In the genomic region with DNA sequence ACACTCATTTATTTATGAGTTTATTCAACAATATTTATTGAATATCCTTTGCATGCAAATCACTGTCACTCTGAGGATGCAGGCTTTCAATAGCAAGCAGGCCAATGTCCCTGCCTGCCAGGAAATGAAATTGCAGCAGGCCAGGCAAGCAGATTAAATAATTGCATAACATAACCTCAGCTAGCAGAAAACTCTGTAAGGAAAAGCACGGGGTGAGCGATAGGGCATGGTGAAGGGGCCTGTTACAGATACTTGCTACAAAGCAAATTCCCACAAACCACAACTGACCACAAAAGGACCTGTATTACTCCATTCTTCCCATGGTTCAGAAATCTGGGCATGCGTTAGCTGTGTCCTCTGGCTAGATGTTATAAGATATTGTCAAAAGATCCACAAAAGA, we compare ENCODE assay signal across 17 mouse cellular contexts.
"Had no signal": no experiment of that assay in that cellular context is flagged by ENCODE, and none has a peak within 500 bp of the region (broad histone marks: within the 10 kb centered on the region; RNA-seq: fewer than 3 reads in every experiment).

No protein-coding gene starts in this region.

- ATAC-seq: midbrain, embryonic 13.5 days had no signal

- H3K4me1 ChIP-seq: kidney, embryonic 15.5 days; limb, embryonic 15.5 days; liver, embryonic 13.5 days; megakaryocyte, embryonic 14.5 days; midbrain, embryonic 10.5 days; midbrain, embryonic 13.5 days; neural tube, embryonic 13.5 days had no signal

- DNase-seq: kidney, adult 8-10 months; kidney, postnatal 10 days; kidney, postnatal 36 days; layer of hippocampus, postnatal 36 days; left cerebral cortex, postnatal 4 days; liver, embryonic 13.5 days; lung, adult 2 months; thymus, adult 18-20 months; thymus, postnatal 36 days had no signal

- H3K36me3 ChIP-seq: kidney, embryonic 15.5 days; limb, embryonic 12.5 days; limb, embryonic 15.5 days; liver, embryonic 13.5 days; midbrain, embryonic 10.5 days; midbrain, embryonic 13.5 days; neural tube, embryonic 13.5 days had no signal

- H3K4me3 ChIP-seq: kidney, embryonic 15.5 days; limb, embryonic 12.5 days; limb, embryonic 15.5 days; liver, embryonic 13.5 days; megakaryocyte, embryonic 14.5 days; midbrain, embryonic 10.5 days; midbrain, embryonic 13.5 days; neural tube, embryonic 13.5 days had no signal

- H3K9ac ChIP-seq: kidney, embryonic 15.5 days; limb, embryonic 12.5 days; limb, embryonic 15.5 days; liver, embryonic 13.5 days; midbrain, embryonic 13.5 days; neural tube, embryonic 13.5 days had no signal

- H3K27me3 ChIP-seq: kidney, embryonic 15.5 days; limb, embryonic 12.5 days; limb, embryonic 15.5 days; liver, embryonic 13.5 days; neural tube, embryonic 13.5 days had no signal

- H3K4me2 ChIP-seq: kidney, embryonic 15.5 days; limb, embryonic 12.5 days; limb, embryonic 15.5 days; liver, embryonic 13.5 days; midbrain, embryonic 13.5 days; neural tube, embryonic 13.5 days had no signal

- H3K27ac ChIP-seq: kidney, embryonic 15.5 days; limb, embryonic 12.5 days; limb, embryonic 15.5 days; liver, embryonic 13.5 days; macrophage; midbrain, embryonic 10.5 days; midbrain, embryonic 13.5 days; neural tube, embryonic 13.5 days had no signal

- H3K9me3 ChIP-seq: kidney, embryonic 15.5 days; limb, embryonic 15.5 days; liver, embryonic 13.5 days; midbrain, embryonic 10.5 days; midbrain, embryonic 13.5 days; neural tube, embryonic 13.5 days had no signal
